Mouse (Mus musculus): ENCODE data around the gene Gm21972.

Gm21972 gene

GRCm38 (mm10) chr1:86133337-86133736 lies at the start of gene Gm21972:
TSS of gene Gm21972 (plus strand) at chr1:86133637.
- DNase-seq, result no peak

- no peak for DNase-seq
Measured at GRCm38 (mm10) chr1:86094413-86094812, 39.0 kb upstream of the Gm21972 start.

DNA sequence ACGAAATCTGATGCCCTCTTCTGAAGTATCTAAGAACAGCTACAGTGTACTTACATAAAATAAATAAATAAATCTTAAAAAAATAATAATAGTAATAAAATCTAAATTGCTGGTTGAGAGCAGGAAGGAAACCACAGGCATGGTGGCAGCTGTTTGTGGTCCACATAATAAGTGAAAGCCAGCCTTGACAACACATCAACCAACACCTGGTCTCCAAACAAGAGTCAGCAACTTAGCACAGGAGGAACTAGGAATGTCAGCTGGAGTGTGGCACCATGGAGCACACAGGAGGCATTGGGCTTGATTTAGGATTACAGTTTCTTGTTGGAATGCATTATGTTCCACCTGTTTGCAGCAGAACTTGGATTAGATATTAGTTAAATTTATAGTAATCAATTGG lies 28.4 kb upstream of the Gm21972 start:
- no peak for DNase-seq

- DNase-seq, result peak; percentile 15 to 18
Measured at GRCm38 (mm10) chr1:86111779-86112178, 21.7 kb upstream of the Gm21972 start, which contains the start of gene Htr2b. TSS of gene Htr2b (minus strand) at chr1:86111970.

- DNase-seq, result no peak
Measured at GRCm38 (mm10) chr1:86114141-86114540, 19.3 kb upstream of the Gm21972 start.

DNA sequence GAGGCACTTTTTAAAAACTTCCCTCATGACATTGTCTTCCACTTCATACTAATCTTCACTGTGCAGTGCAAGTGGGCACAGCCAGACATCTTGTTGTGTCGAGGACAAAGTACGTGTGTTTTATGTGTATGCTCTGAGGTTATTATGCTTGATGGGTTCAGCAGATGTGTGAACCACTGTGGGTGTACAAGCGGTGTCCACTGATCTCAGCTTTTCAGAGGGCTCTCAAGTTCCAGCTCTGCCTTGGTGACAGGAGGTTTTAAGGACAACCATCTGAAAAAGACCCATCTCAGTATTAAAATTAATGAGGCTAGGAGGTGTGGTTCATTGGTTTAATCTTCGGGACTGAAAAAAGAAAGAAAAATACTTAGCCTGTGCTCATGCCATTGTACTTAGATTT lies 13.9 kb upstream of the Gm21972 start:
- no peak for DNase-seq

DNA sequence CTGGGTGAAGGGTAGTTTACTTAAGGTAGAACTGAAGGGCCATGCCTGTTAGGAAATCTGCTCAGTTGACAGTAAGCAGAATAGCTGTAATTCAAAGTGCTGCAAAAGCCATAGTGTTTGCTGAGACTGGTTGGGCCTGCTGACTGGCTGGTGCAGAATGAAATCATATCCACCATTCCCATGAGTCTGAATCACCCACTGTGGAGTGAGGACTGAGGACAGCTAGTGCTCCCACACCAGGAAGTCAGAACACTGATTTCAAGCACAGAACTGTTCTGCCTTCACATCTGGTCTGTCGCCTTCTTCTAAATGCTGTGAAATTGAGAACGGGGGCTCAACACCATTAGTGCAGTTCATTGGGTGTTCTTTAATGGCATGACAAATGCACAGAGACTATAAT lies 7.4 kb upstream of the Gm21972 start:
- DNase-seq, result no peak

DNA sequence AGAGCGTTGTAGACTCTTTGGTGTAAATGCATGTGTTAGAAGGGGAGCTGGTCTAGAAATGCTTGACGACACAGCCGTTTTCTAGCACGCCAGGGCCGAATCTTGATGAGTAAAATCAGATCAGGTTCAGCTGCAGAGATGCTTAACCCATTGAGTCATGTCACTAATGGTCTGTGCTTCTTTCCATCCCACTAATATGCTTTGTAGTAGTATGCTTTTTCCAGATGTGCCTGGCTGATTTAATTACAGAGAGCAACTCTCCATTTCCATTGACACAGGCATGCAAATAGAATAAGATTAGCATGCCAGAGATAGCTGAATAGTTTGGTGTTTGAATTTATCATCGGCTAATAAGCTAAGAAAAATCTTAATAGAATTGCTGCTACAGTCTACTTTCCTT lies 1.9 kb downstream of the Gm21972 start:
- DNase-seq, result no peak

DNA sequence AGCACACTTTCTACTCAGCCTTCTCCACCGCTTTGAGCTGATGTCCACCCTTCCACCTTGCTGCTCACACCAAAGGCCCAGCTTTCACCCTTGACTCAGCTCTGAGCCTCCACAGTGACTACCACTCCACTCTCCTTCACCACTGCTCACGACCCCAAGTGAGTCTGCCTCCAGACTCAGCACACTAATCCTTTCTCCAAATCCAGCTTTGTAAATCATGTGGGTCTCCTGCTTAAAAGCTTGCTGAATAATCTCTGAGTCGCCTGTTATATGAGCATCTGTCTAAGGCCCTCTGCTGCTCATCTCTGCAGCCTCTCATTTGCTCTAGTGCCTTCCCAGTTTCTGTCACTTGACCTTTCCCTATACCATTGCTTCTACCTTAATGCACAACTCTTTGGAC lies 7.6 kb downstream of the Gm21972 start:
- DNase-seq, result no peak

DNA sequence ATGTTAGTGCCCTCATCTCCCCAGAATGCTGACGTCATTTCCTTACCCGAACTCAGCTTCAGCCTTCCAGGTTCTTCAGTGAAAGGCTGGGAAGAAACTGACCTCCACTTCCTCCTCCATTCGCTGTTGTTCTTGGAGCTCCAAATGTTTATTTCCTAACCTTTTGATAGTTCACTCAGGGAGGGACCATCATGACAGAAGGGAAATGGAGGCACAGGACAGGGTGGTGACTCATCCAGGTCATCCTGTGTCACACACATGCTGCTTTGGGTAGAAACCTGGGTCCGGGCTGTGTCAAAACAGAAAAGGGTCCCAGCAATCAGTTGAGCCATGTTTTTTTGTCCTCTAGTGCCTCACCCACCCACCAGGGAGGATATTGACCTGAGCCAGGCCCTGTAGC lies 9.7 kb downstream of the Gm21972 start:
- no peak for DNase-seq

GRCm38 (mm10) chr1:86144001-86144944 lies 10.8 kb downstream of the Gm21972 start:
- DNase-seq, result peak; percentile 12 to 14

- DNase-seq, result no peak
Measured at GRCm38 (mm10) chr1:86146293-86146692, 12.9 kb downstream of the Gm21972 start.

GRCm38 (mm10) chr1:86147557-86147956 lies 14.1 kb downstream of the Gm21972 start:
- DNase-seq, result no peak

- DNase-seq, result peak; percentile 18 to 26
Measured at GRCm38 (mm10) chr1:86148161-86148560, 14.7 kb downstream of the Gm21972 start.

DNA sequence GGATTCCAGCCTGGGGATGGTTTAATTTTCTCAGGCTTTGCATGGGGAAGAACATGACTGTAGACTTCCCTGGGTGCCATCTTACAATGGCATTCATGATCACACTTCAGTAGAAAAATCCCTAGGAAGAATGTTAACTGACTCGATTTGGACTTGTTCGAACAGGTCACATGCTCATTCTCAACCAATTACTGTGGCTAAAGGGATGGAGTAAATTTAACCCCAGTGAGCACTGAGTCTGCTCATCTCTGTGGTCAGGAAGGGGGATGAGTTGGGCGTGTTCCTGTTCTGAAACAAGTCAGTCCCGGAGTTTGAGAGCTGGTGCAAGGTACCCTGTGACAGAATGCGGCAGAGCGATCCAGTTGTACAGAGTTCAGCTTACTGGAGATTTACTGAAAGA lies 17.5 kb downstream of the Gm21972 start:
- no peak for DNase-seq

GRCm38 (mm10) chr1:86151376-86151775 lies 17.9 kb downstream of the Gm21972 start:
- DNase-seq, result no peak

- no peak for DNase-seq
Measured at GRCm38 (mm10) chr1:86152618-86153017, 19.2 kb downstream of the Gm21972 start.

- peak; percentile 94 to 95 for DNase-seq
Measured at GRCm38 (mm10) chr1:86154133-86154823, 20.8 kb downstream of the Gm21972 start, which contains the start of gene Armc9. TSS of gene Armc9 (plus strand) at chr1:86154780.

GRCm38 (mm10) chr1:86154824-86155164 lies 21.4 kb downstream of the Gm21972 start:
- DNase-seq, result no peak

- no peak for DNase-seq
Measured at GRCm38 (mm10) chr1:86156075-86156474, 22.6 kb downstream of the Gm21972 start.

DNA sequence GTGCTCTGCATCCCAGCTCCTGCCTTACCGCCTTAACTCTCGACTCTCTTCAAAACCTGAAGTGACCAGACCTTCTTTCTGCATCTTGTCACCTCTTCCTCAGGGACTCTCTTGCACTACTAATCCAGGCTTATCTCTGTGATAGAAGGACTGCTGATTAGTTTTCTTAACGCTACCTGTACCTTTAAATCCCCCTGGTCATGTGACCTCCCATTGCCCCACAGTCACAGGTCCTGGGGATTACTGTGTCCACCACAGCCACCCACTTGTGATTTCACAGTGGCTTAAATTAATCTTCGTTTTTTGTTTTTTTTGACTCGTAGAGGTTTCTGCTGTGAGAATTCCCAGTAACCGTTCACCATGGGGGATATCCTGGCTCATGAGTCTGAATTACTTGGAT lies 23.2 kb downstream of the Gm21972 start:
- DNase-seq, result no peak

DNA sequence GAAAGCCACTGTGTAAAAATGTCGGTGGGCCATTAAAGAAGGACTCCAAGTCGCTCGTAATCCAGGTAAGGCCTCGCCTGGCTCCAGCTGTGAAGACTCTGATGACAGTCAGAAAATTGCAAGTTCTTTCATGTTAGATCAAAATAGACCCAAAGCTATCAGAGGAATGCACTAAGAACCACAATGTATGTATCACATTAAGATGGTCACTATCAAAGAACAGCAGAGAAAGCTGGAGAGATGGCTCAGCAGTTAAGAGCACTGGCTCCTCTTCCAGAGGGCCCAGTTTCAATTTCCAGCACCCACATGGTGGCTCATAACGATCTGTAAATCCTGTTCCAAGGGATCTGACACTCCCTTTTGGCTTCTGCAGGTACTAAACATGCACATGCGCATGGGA lies 26.6 kb downstream of the Gm21972 start:
- no peak for DNase-seq

- DNase-seq, result no peak
Measured at GRCm38 (mm10) chr1:86160479-86160878, 27.0 kb downstream of the Gm21972 start.

DNA sequence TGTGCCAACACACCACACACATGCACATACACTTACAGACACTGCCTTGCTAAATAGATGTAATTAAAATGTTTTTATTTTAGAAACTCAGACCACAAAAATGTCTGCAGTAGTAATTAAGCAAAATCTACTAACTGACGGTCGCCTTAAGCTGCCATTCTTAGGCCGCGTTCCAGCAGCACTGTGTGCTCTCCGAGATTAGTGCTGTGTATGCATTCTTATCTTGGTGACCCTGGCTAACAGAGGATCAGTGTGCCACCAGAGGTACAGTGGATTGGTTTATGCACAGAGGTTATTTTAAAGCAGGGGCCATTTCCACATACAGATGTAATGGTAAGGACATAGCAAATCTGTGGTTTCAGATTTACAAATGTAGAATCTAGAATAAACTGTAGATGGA lies 27.6 kb downstream of the Gm21972 start:
- DNase-seq, result no peak
